Mouse (Mus musculus): Measurements from ENCODE around the gene Gpkow. TPM values are rescaled to one million over a fixed set of nuclear protein-coding genes. Genes with fewer than 3 reads are reported as not detected.
A peak's percentile ranks its signal among the peaks of the same experiment; 100 is the strongest.

Gpkow gene
- 0.19 and 0.22 TPM in 2 replicates for polyA plus RNA-seq (2012)

GRCm38 (mm10) chrX:7696954-7697381, at the start of gene Gpkow:
TSS of gene Gpkow (plus strand) at chrX:7697131.
- TF ChIP-seq TAL1 (IDR thresholded peaks at IDR 0.05; ENCODE audit: low read length) (no peak), GATA1 (IDR thresholded peaks at IDR 0.05; ENCODE audit: low read length) (no peak)

DNA sequence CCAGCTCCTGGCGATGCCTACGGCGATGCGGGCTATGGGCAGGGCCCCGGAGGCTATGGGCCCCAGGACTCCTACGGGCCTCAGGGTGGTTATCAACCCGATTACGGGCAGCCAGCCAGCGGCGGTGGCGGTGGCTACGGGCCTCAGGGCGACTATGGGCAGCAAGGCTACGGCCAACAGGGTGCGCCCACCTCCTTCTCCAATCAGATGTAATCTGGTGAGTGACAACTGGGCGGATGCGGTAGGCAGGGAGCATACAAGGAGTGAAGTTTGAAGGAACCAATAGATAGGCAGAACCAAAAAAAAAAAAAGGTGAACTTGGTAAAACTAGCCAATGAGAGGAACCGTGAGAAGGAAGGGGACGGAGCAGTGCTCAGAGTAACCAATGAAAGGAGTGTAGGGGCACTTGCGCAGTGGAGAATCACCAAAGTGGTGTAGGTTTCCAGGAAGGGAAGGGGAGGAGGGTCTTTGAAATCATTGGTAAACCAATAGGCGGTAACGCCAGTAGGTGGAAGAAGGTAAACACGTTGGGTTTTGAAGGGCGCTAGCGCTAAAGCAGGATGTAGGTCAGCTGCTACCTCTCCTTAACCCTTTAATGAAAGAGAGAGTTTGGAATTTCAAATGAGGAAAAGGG, 48.1 kb upstream of the Gpkow start:
- no peaks in the 10 kb centered on the region for H3K9me3 ChIP-seq (ENCODE audit: control insufficient read depth, low read length)
- H3K36me3 ChIP-seq (ENCODE audit: control insufficient read depth): no peaks in the 10 kb centered on the region
- TF ChIP-seq GATA1 (IDR thresholded peaks at IDR 0.05; ENCODE audit: low read length) (no peak), TAL1 (IDR thresholded peaks at IDR 0.05; ENCODE audit: low read length) (no peak)
- peaks cover 5% of the 10 kb centered on the region; the same call in 1 of the 2 replicates for H3K27me3 ChIP-seq (ENCODE audit: control insufficient read depth)
- H3K4me1 ChIP-seq (ENCODE audit: control insufficient read depth): peaks cover 22% of the 10 kb centered on the region
- H3K4me3 ChIP-seq (replicated peaks): peak overlapping the region; percentile 63

More at GRCm38 (mm10) chrX:7696954-7697381, at the start of gene Gpkow:
- Histone ChIP-seq H3K9me3 (ENCODE audit: control insufficient read depth, low read length) (no peaks in the 10 kb centered on the region), H3K36me3 (ENCODE audit: control insufficient read depth) (peaks cover 36% of the 10 kb centered on the region), H3K27me3 (ENCODE audit: control insufficient read depth) (no peaks in the 10 kb centered on the region), H3K4me3 (replicated peaks) (peak within 1 kb of the TSS; percentile 82), H3K4me1 (ENCODE audit: control insufficient read depth) (peaks cover 18% of the 10 kb centered on the region)

DNA sequence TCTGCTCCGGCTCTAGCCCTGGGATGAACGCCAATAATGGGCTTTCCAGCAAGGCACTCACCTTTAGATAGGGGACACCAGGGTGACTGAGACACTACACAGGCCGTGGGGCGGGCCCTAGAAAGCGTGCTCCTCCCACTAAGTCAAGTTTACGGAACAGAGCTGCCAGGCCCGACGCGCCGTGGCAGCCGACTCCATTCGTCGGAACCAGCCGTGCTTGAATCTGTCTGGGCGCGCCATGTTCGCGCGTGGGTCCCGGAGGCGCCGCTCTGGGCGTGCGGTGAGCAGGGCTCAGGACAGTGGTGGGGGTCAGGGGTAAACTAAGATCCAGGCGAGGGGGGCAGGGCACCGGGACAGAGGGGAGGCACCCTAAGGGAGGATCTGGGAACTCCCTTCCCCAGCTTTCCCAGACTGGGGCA, 39.7 kb upstream of the Gpkow start, which contains the start of gene Prickle3:
Gene Prickle3 (plus strand): TSS at position 40 of the 419 bp plus-strand sequence.
- peak within 1 kb of the TSS; percentile 56 for H3K4me3 ChIP-seq (replicated peaks)
- TF ChIP-seq GATA1 (IDR thresholded peaks at IDR 0.05; ENCODE audit: low read length): no peak
- TF ChIP-seq TAL1 (IDR thresholded peaks at IDR 0.05; ENCODE audit: low read length): no peak
- peaks cover 13% of the 10 kb centered on the region for H3K27me3 ChIP-seq (ENCODE audit: control insufficient read depth)
- peaks cover 6% of the 10 kb centered on the region for H3K4me1 ChIP-seq (ENCODE audit: control insufficient read depth)
- no peaks in the 10 kb centered on the region for H3K36me3 ChIP-seq (ENCODE audit: control insufficient read depth)
- H3K9me3 ChIP-seq (ENCODE audit: control insufficient read depth, low read length): no peaks in the 10 kb centered on the region

GRCm38 (mm10) chrX:7658031-7658784, 38.7 kb upstream of the Gpkow start:
- Histone ChIP-seq H3K27me3 (ENCODE audit: control insufficient read depth) (peaks cover 13% of the 10 kb centered on the region), H3K4me1 (ENCODE audit: control insufficient read depth) (peaks cover 6% of the 10 kb centered on the region), H3K9me3 (ENCODE audit: control insufficient read depth, low read length) (no peaks in the 10 kb centered on the region), H3K36me3 (ENCODE audit: control insufficient read depth) (no peaks in the 10 kb centered on the region), H3K4me3 (replicated peaks) (no peak overlapping the region)
- TF ChIP-seq TAL1 (IDR thresholded peaks at IDR 0.05; ENCODE audit: low read length): no peak

DNA sequence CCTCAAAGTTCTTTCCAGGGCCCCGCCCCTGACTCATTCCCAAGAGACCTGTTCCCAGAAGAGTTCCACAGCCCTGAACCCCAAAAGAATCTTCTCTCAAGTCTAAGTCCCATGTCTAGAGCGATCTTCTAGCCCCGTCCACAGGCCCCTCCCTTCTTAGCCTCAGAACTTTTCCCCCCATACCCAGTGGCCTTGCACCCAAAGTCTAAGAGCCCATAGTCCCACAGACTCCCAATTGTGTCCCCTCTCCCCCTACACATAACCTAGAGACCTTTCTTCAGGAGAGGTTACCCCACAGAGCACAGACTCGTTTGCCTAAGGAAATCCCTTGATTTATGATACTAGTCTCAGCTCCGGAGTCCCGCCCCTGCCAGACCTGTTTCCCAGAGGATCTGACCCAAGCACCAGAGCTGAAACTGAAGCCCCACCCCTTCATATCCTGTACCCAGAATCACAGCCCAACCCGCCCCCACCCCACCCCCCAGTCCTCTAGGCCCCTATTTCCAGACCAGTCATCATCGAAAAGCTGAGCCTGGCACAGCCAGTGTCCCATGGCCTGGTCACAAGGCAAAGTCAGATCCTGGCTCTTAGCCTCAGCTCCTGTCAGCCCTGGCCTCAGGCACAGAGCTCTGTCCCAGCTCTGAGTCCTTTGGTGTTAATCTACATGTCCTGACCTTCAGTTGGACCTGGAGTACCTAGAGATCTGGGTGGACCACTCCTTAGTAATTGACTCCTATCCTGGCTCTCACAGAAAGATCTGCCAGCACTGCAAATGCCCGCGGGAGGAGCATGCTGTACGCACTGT, 37.9 kb upstream of the Gpkow start:
- Histone ChIP-seq H3K27me3 (ENCODE audit: control insufficient read depth) (peaks cover 13% of the 10 kb centered on the region), H3K4me1 (ENCODE audit: control insufficient read depth) (peaks cover 6% of the 10 kb centered on the region), H3K4me3 (replicated peaks) (no peak overlapping the region), H3K36me3 (ENCODE audit: control insufficient read depth) (no peaks in the 10 kb centered on the region), H3K9me3 (ENCODE audit: control insufficient read depth, low read length) (no peaks in the 10 kb centered on the region)
- TF ChIP-seq TAL1 (IDR thresholded peaks at IDR 0.05; ENCODE audit: low read length) (no peak), GATA1 (IDR thresholded peaks at IDR 0.05; ENCODE audit: low read length) (no peak)

- Histone ChIP-seq H3K9me3 (ENCODE audit: control insufficient read depth, low read length) (no peaks in the 10 kb centered on the region), H3K4me1 (ENCODE audit: control insufficient read depth) (peaks cover 6% of the 10 kb centered on the region), H3K4me3 (replicated peaks) (no peak overlapping the region), H3K36me3 (ENCODE audit: control insufficient read depth) (no peaks in the 10 kb centered on the region; the same call in 1 of the 2 replicates), H3K27me3 (ENCODE audit: control insufficient read depth) (peaks cover 13% of the 10 kb centered on the region)
- no peak for TF ChIP-seq TAL1 (IDR thresholded peaks at IDR 0.05; ENCODE audit: low read length)
- TF ChIP-seq GATA1 (IDR thresholded peaks at IDR 0.05; ENCODE audit: low read length): no peak
Observed at GRCm38 (mm10) chrX:7661086-7661485, 35.8 kb upstream of the Gpkow start.

DNA sequence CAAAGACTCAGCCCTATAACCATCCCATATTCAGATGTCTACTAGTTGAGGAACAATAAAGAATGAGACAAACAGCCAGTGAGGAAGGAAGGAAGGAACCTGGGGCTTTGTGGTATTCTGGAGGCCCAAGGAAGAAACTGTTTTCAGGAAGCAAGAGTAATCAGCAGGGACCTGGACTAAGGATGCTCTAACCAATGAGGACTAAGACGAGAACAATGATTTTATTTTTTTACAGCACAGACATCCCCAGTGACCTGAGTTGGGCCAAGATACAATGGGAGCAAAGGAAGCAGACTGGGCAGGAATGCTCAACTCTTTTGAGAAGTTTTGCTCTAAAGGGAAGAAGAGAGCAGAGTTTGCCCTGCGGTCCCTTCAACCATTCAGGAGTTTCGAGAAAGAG, 34.0 kb upstream of the Gpkow start:
- H3K27me3 ChIP-seq (ENCODE audit: control insufficient read depth): peaks cover 2% of the 10 kb centered on the region
- no peak overlapping the region for H3K4me3 ChIP-seq (replicated peaks)
- no peak for TF ChIP-seq TAL1 (IDR thresholded peaks at IDR 0.05; ENCODE audit: low read length)
- TF ChIP-seq GATA1 (IDR thresholded peaks at IDR 0.05; ENCODE audit: low read length): no peak
- H3K9me3 ChIP-seq (ENCODE audit: control insufficient read depth, low read length): peaks cover 3% of the 10 kb centered on the region; the same call in 1 of the 2 replicates
- H3K36me3 ChIP-seq (ENCODE audit: control insufficient read depth): no peaks in the 10 kb centered on the region; the same call in 1 of the 2 replicates
- peaks cover 3% of the 10 kb centered on the region for H3K4me1 ChIP-seq (ENCODE audit: control insufficient read depth)

DNA sequence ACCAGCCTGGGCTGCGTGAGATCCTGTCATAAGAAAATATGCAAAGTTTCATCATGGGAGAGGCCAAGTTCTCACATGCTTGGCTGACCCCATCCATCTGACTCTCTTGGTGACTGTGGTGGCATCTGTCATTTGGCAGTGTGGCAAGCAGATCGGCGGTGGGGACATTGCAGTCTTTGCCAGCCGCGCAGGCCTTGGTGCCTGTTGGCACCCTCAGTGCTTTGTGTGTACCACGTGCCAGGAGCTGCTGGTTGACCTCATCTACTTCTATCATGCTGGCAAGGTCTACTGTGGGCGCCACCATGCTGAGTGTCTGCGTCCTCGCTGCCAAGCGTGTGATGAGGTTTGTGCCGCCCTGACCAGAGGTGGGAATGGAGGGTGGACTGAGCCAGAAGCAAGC, 32.1 kb upstream of the Gpkow start:
- Histone ChIP-seq H3K36me3 (ENCODE audit: control insufficient read depth) (no peaks in the 10 kb centered on the region; the same call in 1 of the 2 replicates), H3K9me3 (ENCODE audit: control insufficient read depth, low read length) (peaks cover 3% of the 10 kb centered on the region; the same call in 1 of the 2 replicates), H3K4me3 (replicated peaks) (no peak overlapping the region), H3K4me1 (ENCODE audit: control insufficient read depth) (no peaks in the 10 kb centered on the region; the same call in 1 of the 2 replicates), H3K27me3 (ENCODE audit: control insufficient read depth) (no peaks in the 10 kb centered on the region)
- TF ChIP-seq TAL1 (IDR thresholded peaks at IDR 0.05; ENCODE audit: low read length): no peak
- TF ChIP-seq GATA1 (IDR thresholded peaks at IDR 0.05; ENCODE audit: low read length): no peak

Data from erythroblast, embryonic 14.5 days (primary cell).